Mouse (Mus musculus): ENCODE data around the gene Tspan5.

The Tspan5 gene

DNA sequence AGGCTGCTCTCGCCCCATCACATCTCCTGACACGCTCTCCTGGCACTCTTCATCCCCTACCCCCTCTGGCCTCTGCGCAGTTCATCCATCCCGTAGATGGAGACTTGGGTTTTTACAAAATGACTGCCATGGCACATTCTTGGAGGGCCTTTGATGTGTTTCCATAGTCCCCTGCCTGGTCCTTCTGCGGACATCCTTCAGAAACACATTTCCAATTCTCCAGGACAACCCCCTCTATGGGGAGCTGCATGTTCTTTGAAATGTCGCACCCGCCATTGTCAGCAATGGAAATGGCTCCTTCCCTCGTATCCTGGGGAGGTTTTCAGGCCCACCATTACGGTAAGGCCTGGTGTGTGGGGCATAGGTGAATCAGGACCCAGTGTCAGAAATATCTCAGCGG is 134.4 kb downstream of the Tspan5 start:
- no peak for DNase-seq (ENCODE audit: low read depth, low spot score)

DNA sequence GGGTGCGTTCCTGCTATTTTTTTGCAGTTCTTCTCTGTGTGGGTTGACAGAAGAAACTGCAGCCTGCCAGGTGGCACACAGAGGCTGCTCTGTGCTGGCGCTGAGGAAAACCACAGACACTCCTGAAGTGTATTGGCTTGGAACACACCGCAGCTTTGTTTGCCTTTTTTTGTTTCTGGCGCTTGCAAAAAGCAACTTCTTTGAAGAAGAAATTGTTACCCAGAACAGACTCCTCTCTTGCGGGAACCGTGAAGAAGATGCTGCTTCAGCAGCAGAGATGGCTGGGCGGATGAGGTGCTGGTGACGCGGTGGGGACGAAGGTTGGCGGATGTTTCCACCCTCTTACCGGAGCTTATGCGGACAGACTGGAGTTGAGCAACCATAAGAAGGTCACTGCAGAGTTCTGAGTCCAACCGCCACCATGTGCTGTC is 135.0 kb downstream of the Tspan5 start:
- no peak for DNase-seq (ENCODE audit: low read depth, low spot score)

DNA sequence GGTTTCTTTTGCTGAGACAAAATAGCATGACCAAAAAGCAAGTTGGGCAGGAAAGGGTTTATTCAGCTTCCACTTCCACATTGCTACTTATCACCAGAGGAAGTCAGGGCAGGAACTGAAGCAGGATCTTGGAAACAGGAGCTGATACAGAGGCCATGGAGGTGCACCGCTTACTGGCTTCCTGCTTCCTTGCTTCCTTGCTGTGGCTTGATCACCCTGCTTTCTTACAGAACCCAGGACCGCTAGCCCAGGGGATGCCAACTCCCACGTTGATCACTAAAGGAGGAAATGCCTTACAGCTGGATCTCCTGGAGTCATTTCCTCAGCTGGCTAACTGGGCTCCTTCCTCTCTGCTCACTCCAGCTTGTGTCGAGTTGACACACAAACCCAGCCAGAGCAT is 135.7 kb downstream of the Tspan5 start:
- no peak for DNase-seq (ENCODE audit: low read depth, low spot score)

DNA sequence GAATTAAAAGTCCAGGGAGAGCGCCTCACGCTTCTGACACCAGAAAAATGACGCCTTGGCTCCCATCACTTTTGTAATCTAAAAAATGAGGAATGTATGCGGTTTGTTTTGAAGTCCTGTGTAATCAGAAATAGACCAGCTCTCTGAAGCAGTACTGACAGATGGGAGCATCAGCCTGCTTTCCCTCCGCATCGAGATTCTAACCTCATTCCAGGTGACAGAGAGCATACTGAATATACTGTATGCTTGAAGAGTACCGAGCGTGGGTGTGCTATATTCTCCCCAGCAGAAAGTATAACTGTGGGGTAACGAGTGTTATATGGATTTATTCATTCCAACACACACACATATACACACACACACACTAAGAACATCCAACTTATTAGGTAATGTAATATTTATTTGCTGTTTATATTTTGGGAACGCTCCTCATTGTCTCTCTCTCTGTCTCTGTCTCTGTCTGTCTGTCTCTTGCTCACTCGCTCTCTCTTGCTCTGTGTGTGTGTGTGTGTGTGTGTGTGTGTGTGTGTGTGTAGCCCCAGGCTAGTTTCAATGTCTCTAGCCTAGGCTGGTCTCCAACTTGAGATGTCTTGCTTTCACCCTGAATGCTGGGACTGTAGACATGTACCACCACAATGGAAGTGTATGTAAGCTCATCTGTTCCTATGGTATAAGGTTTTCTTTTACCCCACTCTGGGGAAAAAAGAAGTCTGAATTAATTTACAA is 139.2 kb downstream of the Tspan5 start:
- DNase-seq (ENCODE audit: low read depth, low spot score) = no peak

GRCm38 (mm10) chr3:138881725-138882347 is 139.8 kb downstream of the Tspan5 start:
- DNase-seq (ENCODE audit: low read depth, low spot score) = no peak

DNA sequence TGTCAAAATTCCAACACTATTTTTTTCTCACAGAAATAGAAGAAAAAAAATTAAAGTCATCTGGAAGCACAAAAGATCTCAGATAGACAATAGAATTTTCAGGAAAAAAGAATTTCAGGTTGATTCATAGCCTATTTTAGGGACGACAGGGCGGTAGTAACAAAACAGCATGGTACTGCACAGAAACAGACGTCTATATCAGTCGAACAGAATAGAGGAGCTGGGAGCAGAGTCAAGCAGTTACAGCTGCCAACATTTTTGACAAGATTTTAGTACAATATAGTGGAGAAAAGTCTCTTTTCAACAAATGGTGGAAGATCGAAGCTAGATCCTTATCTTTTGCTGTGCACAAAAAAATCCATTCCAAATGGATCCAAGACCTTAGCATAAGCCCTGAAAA is 144.1 kb downstream of the Tspan5 start:
- DNase-seq (ENCODE audit: low read depth, low spot score) = no peak

GRCm38 (mm10) chr3:138889214-138889613 is 147.2 kb downstream of the Tspan5 start:
- no peak for DNase-seq (ENCODE audit: low read depth, low spot score)

DNA sequence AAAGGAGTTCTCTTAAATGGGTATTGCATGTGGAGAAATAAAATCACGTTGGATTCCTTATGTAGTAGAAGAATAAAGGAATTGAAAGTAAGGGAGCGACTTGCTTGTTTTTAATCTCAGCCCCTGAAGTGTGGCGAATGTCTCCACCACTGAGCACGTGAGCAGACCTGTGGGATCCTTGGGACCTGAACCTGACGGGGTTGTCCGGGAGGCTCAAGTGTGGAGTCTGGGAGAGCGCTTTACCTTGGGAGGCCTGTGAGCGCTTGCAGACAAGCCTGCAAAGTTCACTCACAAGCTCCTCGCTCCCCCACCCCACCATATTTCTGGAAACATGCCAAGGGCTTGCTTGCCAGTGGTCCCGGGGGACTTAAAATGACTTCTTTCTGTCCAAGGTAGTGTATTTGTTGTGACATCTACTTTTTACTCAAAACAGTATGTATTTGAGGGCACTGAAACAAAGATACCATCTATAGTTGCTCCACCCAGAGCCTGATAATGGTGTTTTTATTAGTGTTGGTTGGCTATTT is 147.8 kb downstream of the Tspan5 start:
- DNase-seq (ENCODE audit: low read depth, low spot score) = no peak

GRCm38 (mm10) chr3:138893520-138893919 is 151.5 kb downstream of the Tspan5 start:
- no peak for DNase-seq (ENCODE audit: low read depth, low spot score)

DNA sequence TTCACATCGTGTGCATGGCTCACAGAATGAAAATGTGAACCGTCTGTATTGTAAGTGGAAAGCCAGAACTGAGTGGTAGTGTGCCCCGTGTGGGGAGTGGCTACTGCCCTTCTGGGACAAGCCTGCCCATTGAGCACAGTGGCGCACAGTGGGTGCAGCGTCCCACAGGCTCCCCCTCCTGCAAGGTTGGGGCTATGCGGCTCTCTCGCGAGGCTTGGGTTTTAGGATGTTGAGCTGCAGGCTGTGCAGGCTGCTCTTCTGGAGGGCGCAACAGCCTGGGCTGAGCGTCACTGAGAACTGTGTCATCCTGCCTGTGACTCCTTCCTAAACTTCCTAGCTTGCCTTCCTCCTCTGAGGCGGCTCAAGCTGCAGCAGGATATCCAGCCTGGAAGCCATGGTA is 155.5 kb downstream of the Tspan5 start:
- DNase-seq (ENCODE audit: low read depth, low spot score) = no peak

DNA sequence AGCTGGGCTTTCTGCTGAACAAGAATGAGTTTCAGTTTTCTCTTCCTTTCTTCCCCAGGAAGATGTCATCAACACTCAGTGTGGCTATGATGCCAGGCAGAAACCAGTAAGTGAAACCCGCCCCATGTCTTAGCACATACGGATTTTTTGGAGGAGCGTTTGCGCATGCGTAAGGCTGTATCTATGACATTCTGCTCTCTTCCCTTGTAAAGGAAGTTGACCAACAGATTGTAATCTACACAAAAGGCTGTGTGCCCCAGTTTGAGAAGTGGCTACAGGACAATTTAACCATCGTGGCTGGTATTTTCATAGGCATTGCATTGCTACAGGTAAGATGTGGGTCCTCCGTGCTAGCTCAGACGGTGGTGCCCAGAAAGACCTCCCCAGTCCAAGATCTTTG is 156.1 kb downstream of the Tspan5 start:
- no peak for DNase-seq (ENCODE audit: low read depth, low spot score)

GRCm38 (mm10) chr3:138900571-138901141 is 158.7 kb downstream of the Tspan5 start:
- DNase-seq (ENCODE audit: low read depth, low spot score) = no peak

DNA sequence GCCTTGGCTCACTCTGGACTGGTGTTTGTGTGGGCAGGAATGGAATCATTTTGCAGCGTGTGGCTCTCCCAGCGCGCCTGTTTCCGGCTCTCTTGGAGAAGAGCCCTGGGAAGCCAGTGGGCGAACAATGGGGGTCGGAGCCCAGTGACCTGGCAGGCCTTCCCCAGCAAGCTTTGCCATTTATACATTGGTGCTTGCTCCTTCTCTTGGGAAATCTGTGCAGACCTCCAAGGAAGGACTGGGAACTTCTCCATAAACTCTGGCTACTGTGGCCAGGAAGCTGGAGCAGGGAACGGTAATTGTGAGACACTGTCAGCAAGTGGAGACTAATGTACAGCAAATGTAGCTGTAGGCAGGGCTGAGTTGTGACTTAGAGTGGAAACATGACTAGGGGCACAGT is 163.7 kb downstream of the Tspan5 start:
- DNase-seq (ENCODE audit: low read depth, low spot score) = peak; percentile 47

DNA sequence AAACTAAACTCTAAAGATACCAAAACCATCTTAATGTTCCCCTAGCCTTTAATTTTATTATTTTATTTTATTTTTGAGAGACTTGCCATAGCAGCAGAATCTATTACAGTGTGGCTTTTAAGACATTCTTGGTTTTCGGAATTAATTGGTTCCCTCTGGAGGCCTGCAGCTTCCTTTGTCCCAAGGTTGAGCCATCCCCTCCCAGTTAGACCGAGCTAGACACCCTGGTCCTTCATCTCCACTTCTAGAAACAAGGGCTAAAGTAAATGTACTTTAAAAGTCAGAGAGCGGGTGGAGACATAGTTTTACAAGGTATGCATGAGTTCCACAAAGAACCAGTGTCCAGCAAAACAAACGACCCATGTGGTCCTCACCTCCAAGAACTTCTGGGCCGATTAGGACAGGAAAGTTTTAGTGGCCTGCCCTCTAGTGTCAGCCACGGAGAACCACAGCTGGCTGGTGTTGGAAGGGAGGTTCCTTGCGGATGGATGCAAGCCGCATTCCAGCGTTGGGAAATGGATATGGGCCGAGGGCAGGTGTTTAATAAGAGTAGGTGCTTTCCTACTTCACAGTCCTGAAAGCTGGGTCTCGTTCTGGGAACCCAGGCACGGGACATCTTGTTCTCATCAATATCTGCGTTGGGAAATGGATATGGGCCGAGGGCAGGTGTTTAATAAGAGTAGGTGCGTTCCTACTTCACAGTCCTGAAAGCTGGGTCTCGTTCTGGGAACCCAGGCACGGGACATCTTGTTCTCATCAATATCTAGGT is 164.3 kb downstream of the Tspan5 start:
- DNase-seq (ENCODE audit: low read depth, low spot score) = peak; percentile 92

DNA sequence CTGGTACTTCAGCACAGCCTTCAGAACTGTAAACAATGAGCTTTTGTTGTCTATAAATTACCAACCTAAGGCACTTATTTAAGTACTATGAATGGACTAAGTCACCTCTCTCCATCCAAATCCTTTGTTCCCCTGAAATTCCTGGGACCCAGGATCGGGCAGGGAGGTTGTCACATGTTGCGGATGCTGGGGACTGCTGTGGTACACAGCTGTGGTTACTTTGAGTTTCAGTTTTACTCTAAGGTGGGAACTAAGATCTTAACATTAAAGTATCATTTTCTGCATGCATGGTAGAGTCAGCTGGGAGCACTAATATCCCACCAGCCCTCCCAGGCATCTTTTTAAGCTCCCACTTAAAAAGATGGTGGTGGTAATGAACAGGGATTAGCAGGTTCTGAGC is 167.3 kb downstream of the Tspan5 start:
- DNase-seq (ENCODE audit: low read depth, low spot score) = no peak

DNA sequence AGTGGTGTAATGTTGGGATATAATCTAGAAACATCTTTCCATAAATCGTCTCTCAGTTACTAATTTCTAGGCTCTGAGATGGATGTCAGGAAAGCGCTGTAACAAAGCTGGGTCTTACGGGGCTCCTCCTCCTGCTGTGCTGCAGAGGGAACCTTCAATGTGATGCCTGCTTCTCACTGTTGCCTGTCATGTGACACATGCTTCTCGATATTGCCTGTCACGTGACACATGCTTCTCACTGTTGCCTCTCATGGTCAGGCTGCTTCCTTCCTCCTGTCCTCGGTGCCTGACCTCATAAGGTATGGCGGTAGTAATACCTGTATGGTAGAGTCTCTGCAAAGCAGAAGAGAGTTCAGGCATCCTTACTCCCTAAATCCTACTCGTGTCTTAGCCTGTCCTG is 170.5 kb downstream of the Tspan5 start:
- no peak for DNase-seq (ENCODE audit: low read depth, low spot score)

DNA sequence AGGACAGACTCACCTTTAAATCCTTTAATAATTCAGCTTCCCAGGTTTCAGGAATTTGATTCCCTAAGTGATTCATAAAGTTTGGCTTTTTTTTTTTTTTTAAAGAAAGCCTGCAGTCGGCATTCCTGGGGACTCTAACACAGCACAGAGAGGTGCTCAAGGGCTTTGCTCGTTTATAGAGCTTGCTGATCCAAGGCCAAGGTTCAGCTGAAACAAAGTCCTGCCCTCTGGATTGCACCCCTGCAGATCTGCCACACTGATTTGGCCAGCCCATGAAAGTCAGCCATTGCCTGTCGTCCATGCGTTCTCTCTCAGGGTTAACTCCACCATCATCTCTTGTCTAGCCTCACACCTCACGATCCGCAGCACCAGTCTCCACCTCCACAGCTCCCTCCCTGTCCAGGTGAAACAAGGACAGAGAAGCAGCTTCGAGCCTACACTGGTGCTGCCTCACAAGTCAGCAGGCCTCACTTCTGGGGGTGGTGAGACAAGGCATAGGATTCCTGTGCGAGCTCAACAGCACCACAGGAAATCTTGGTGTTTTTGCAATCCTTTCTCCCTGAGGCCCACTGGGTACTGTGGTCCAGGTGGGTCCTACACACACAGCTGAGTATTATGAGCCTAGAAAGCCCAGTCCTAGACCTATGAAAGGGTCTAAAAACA is 172.8 kb downstream of the Tspan5 start:
- no peak for DNase-seq (ENCODE audit: low read depth, low spot score)

DNA sequence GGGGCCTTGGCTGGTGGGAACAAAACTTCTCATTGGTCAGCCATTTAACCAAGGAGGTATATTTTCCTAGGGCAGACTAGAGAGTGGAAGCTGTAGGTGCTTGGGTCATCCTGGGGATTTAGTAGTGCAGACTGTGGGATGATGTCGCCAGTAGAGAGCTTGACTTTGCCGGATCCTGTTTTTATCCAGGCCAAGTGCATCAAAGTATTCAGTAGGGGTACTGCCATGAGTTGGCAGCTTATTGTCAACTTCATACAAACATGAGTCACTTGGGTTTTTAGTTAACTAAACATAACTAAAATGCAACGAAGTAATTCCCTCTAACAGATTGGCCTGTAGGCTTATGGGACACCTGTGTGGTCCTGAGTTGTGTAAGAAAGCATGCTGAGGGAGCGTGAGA is 174.6 kb downstream of the Tspan5 start:
- no peak for DNase-seq (ENCODE audit: low read depth, low spot score)

- DNase-seq (ENCODE audit: low read depth, low spot score) = no peak
Measured at GRCm38 (mm10) chr3:138917016-138917415, 175.0 kb downstream of the Tspan5 start.

- no peak for DNase-seq (ENCODE audit: low read depth, low spot score)
Measured at GRCm38 (mm10) chr3:138918241-138918640, 176.2 kb downstream of the Tspan5 start.

DNA sequence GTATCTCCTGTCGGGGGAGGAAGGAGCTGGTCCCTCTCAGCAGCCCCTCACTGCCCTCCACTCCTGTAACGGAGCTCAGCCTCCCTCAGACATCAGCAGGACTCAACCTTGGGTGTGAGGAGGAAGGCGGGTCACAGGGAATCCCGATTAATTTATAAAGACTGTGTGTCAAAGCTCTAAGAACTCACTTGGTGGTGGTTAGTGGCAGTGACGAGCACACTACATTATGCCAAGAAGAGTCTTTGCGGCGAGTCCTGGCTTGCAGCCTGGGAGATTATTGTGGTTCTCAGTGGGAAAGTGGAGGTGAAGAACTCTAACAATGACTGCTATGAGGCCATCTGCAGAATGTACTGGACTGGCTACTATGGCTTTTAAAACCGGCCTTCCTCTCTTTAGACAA is 184.2 kb downstream of the Tspan5 start:
- DNase-seq (ENCODE audit: low read depth, low spot score) = no peak

DNA sequence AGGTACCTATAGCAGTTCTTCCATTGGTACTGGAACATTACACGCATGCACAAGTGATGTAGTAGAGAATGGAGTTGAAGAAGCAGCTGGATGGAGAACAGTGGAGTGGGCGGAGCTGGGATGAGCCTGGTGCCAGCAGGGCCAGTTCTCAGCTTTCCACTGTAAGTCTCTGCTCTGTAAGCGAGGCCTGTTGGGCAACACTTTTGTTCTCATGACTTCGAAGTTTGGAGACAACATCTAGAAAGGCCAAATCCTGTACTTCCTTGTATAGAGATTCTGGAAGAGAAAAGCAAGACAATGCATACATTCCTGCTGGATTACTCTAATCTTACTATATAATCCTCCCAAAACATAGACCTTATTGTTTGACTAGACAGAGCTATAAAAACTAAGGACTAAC is 185.4 kb downstream of the Tspan5 start:
- no peak for DNase-seq (ENCODE audit: low read depth, low spot score)
